Comparison of ENCODE assay signal across 20 mouse cellular contexts in the genomic region with DNA sequence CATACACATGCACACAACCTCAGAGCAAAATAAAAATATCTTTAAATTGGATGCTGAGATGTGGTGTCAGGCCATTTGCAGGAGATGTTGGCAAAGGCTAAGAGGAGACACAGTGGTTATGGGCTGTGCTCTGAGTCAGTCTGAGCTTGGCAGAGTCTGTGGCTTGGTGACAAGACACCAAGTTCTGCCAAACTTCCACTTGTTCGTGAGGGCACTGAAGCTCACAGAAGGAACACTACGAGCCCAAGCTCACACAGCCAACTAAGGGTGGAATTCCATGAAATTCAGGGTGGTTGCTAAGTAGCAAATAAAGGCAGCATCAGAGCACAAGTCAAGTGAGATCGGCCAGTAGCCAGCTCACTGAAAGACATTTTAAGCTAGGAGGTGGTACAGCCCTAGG.
DNase-seq lines count a peak whose midpoint lies in the region; ATAC-seq and TF ChIP-seq lines count a peak whose summit lies in the region.
"Had no signal": no experiment of that assay in that cellular context is flagged by ENCODE, and none has a peak within 500 bp of the region (broad histone marks: within the 10 kb centered on the region; RNA-seq: fewer than 3 reads in every experiment).

No protein-coding gene starts in this region.

- DNase-seq in gastrocnemius, adult 18-20 months (ENCODE audit: low spot score), result peak; percentile 11
- no peak for DNase-seq in gastrocnemius, postnatal 36 days
- peak; percentile 81 for DNase-seq in hindbrain, postnatal 0 days (ENCODE audit: low spot score)
- no peak for DNase-seq in hindbrain, embryonic 11.5 days (ENCODE audit: low spot score)
- DNase-seq in Muller cell, postnatal 12 days (ENCODE audit: inconsistent ontology term), result peak; percentile 67
- DNase-seq in cerebellum, adult 18-20 months, result peak; percentile 8 to 12
- DNase-seq in layer of hippocampus, adult 9-11 months, result no peak
- DNase-seq: adrenal gland, postnatal 25 days; liver, embryonic 13.5 days; thymus, postnatal 25 days had no signal

- no peaks in the 10 kb centered on the region for H3K4me1 ChIP-seq in hindbrain, postnatal 0 days (ENCODE audit: insufficient read depth, low read length)
- H3K4me1 ChIP-seq in hindbrain, embryonic 11.5 days (replicated peaks; ENCODE audit: control insufficient read depth, insufficient read depth, low read length), result no peaks in the 10 kb centered on the region
- H3K4me1 ChIP-seq in liver, embryonic 12.5 days, result no peaks in the 10 kb centered on the region
- H3K4me1 ChIP-seq: heart, embryonic 10.5 days; liver, embryonic 13.5 days; lung, embryonic 15.5 days had no signal

- H3K27ac ChIP-seq in hindbrain, postnatal 0 days, result no peak overlapping the region
- H3K27ac ChIP-seq in hindbrain, embryonic 11.5 days (ENCODE audit: low read depth, low read length), result no peak overlapping the region
- H3K27ac ChIP-seq in liver, embryonic 12.5 days, result no peak overlapping the region
- H3K27ac ChIP-seq: embryonic facial prominence, embryonic 13.5 days; heart, embryonic 10.5 days; kidney, postnatal 0 days; liver, embryonic 13.5 days; lung, embryonic 15.5 days; macrophage had no signal

- H3K9me3 ChIP-seq in hindbrain, postnatal 0 days (ENCODE audit: low read length), result no peaks in the 10 kb centered on the region
- H3K9me3 ChIP-seq in hindbrain, embryonic 11.5 days (ENCODE audit: control insufficient read depth, low read length), result no peaks in the 10 kb centered on the region
- no peaks in the 10 kb centered on the region for H3K9me3 ChIP-seq in liver, embryonic 12.5 days (replicated peaks)
- H3K9me3 ChIP-seq: embryonic facial prominence, embryonic 13.5 days; heart, embryonic 10.5 days; liver, embryonic 13.5 days; lung, embryonic 15.5 days had no signal

- H3K27me3 ChIP-seq in hindbrain, postnatal 0 days (ENCODE audit: insufficient read depth, low read length), result no peaks in the 10 kb centered on the region
- H3K27me3 ChIP-seq in hindbrain, embryonic 11.5 days (ENCODE audit: control insufficient read depth, insufficient read depth, low read length), result no peaks in the 10 kb centered on the region
- no peaks in the 10 kb centered on the region for H3K27me3 ChIP-seq in liver, embryonic 12.5 days (replicated peaks)
- H3K27me3 ChIP-seq: embryonic facial prominence, embryonic 13.5 days; liver, embryonic 13.5 days; lung, embryonic 15.5 days; Patski had no signal

- no peaks in the 10 kb centered on the region for H3K36me3 ChIP-seq in hindbrain, postnatal 0 days (ENCODE audit: insufficient read depth, low read length)
- H3K36me3 ChIP-seq in hindbrain, embryonic 11.5 days (ENCODE audit: control insufficient read depth, insufficient read depth, low read length), result no peaks in the 10 kb centered on the region
- no peaks in the 10 kb centered on the region for H3K36me3 ChIP-seq in liver, embryonic 12.5 days
- H3K36me3 ChIP-seq: embryonic facial prominence, embryonic 13.5 days; heart, embryonic 10.5 days; liver, embryonic 13.5 days; lung, embryonic 15.5 days had no signal

- H3K4me2 ChIP-seq in hindbrain, postnatal 0 days (ENCODE audit: low read depth, low read length), result no peak overlapping the region
- no peak overlapping the region for H3K4me2 ChIP-seq in hindbrain, embryonic 11.5 days (replicated peaks; ENCODE audit: low read depth, low read length)
- no peak overlapping the region for H3K4me2 ChIP-seq in liver, embryonic 12.5 days
- H3K4me2 ChIP-seq: embryonic facial prominence, embryonic 13.5 days; liver, embryonic 13.5 days; lung, embryonic 15.5 days; midbrain, embryonic 11.5 days had no signal

- WGBS in hindbrain, postnatal 0 days, result 22% methylated on average over 3 of the region's 3 CpGs
- WGBS in hindbrain, embryonic 11.5 days, result 52% methylated on average over 3 of the region's 3 CpGs
- 48% methylated on average over 3 of the region's 3 CpGs for WGBS in liver, embryonic 12.5 days (ENCODE audit: insufficient replicate concordance)

- no peak overlapping the region for H3K9ac ChIP-seq in hindbrain, postnatal 0 days (replicated peaks; ENCODE audit: low read length)
- H3K9ac ChIP-seq in hindbrain, embryonic 11.5 days (ENCODE audit: low read depth, low read length), result no peak overlapping the region
- H3K9ac ChIP-seq in liver, embryonic 12.5 days, result no peak overlapping the region
- H3K9ac ChIP-seq: embryonic facial prominence, embryonic 13.5 days; liver, embryonic 13.5 days; lung, embryonic 15.5 days had no signal

- intact Hi-C loops in gastrocnemius, postnatal 36 days (cut with DNase I), result no loop called here

- ATAC-seq in hindbrain, postnatal 0 days, result peak; percentile 87
- ATAC-seq in hindbrain, embryonic 11.5 days (ENCODE audit: low FRiP score), result no peak
- no peak for ATAC-seq in liver, embryonic 12.5 days
- ATAC-seq: activated CD4-positive, CD25-positive, alpha-beta regulatory T cell, adult 4 months; Patski had no signal

- TF ChIP-seq CTCF in hindbrain, postnatal 0 days (IDR thresholded peaks at IDR 0.05; ENCODE audit: low read depth), result no peak

- no peak overlapping the region for H3K4me3 ChIP-seq in hindbrain, postnatal 0 days (ENCODE audit: low read length)
- no peak overlapping the region for H3K4me3 ChIP-seq in hindbrain, embryonic 11.5 days (ENCODE audit: low read depth, low read length)
- no peak overlapping the region for H3K4me3 ChIP-seq in liver, embryonic 12.5 days
- H3K4me3 ChIP-seq: embryonic facial prominence, embryonic 13.5 days; heart, embryonic 10.5 days; liver, embryonic 13.5 days; lung, embryonic 15.5 days; myocyte had no signal

Comparison
In these comparisons a context has a peak if more than half of its experiments do, and no peak if none do; other contexts are left out.
1. DNase-seq: peak in gastrocnemius, adult 18-20 months (single experiment), hindbrain, postnatal 0 days (single experiment), Muller cell, postnatal 12 days (single experiment) and cerebellum, adult 18-20 months (2 of 2); none in gastrocnemius, postnatal 36 days (0 of 2), hindbrain, embryonic 11.5 days (single experiment) and layer of hippocampus, adult 9-11 months (single experiment).